Mouse (Mus musculus): ENCODE measurements around the gene Nckap5. TPM values are rescaled to one million over a fixed set of nuclear protein-coding genes. Genes with fewer than 3 reads are reported as not detected.

Gene Nckap5
- total and polyA plus RNA-seq, 2 experiments from 2014 or later, result 6.6 to 10.2 TPM

DNA sequence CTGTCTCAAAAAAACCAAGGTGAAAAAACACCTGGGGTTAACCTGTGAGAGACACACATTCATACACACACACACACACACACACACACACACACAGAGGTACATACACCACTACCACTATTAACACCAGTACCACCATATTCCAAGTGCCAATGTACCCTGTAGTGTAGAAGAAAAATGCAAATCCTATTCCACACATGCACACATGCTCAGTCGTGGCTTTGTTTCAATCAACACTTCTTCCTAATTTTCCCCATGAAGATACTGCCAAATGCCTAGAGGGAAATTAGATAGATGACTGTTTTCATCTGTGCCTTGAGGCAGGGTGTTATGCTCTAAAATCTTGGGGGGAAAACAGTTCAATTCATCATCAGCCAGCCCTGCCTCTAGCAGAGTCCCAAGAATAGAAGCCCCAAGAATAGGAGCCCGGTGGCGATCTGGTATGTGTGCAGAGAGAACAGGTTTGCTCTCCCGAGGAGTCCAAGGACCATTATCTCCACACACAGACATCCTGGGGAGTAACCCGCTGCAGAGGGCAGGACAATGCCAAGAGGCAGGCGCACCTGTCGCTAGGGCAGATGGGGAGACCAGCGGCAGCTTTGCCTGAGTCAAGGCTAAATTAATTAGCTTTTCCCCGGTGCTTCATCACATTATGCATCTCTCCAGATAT, 376.0 kb downstream of the Nckap5 start:
- WGBS, result 25% methylated on average over 9 of the region's 9 CpGs
- Histone ChIP-seq H3K9ac (replicated peaks; ENCODE audit: low read length) (no peak overlapping the region), H3K9me3 (ENCODE audit: low read length) (no peaks in the 10 kb centered on the region), H3K27me3 (ENCODE audit: insufficient read depth, low read length) (no peaks in the 10 kb centered on the region), H3K4me1 (ENCODE audit: insufficient read depth, low read length) (no peaks in the 10 kb centered on the region), H3K4me3 (ENCODE audit: low read length) (no peak overlapping the region), H3K27ac (no peak overlapping the region), H3K4me2 (ENCODE audit: low read depth, low read length) (no peak overlapping the region), H3K36me3 (ENCODE audit: insufficient read depth, low read length) (no peaks in the 10 kb centered on the region)
- no peak for TF ChIP-seq CTCF (IDR thresholded peaks at IDR 0.05; ENCODE audit: low read depth)
- peak; percentile 70 for ATAC-seq
- DNase-seq (ENCODE audit: low spot score), result peak; percentile 70

DNA sequence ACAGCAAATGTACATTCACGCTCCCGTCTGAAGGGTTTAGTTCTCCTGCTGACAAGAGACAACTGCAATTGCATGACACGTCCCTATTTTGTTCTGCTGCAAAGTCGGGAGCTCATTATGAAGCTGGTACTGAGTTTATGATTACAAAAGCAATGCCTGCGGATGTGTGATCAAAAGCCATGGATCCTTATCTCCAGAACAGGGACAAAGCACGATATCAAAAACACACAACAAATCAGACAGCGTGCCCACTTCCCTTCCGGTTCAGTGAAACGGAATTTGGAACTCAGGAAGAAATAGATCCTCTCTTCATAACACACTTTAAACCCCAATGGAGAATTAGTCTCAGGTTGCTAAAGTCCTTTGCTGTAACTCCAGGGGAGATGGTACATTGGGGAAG, 379.1 kb downstream of the Nckap5 start:
- Histone ChIP-seq H3K9me3 (ENCODE audit: low read length) (no peaks in the 10 kb centered on the region), H3K27ac (no peak overlapping the region), H3K36me3 (ENCODE audit: insufficient read depth, low read length) (no peaks in the 10 kb centered on the region), H3K4me3 (ENCODE audit: low read length) (no peak overlapping the region), H3K9ac (replicated peaks; ENCODE audit: low read length) (no peak overlapping the region), H3K27me3 (ENCODE audit: insufficient read depth, low read length) (no peaks in the 10 kb centered on the region), H3K4me2 (ENCODE audit: low read depth, low read length) (no peak overlapping the region), H3K4me1 (ENCODE audit: insufficient read depth, low read length) (no peaks in the 10 kb centered on the region)
- WGBS, result 54% methylated on average over 9 of the region's 9 CpGs
- ATAC-seq (no peak), DNase-seq (ENCODE audit: low spot score) (no peak)
- TF ChIP-seq CTCF (IDR thresholded peaks at IDR 0.05; ENCODE audit: low read depth), result no peak

DNA sequence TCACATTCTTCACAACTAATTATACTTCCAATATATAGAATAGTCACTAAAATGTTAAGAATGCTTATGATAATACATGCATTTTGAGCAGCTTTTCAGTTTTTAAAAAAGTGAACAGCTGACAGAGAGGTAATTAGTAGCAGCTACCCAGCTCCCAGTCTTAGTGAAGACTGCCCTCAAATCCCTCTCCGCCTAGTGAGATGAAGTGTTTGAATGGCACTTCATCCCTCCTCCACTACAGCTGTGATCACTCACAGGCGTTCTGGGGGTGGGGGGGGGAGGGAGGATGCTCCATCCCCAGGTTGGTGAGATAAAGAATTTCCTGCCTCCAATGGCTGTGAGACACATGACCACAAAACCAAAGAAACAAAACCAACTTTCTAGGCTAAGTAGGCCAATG, 381.2 kb downstream of the Nckap5 start:
- no peaks in the 10 kb centered on the region for H3K9me3 ChIP-seq (ENCODE audit: low read length)
- WGBS, result 56% methylated on average over 2 of the region's 2 CpGs
- no peak for DNase-seq (ENCODE audit: low spot score)
- no peak overlapping the region for H3K4me2 ChIP-seq (ENCODE audit: low read depth, low read length)
- TF ChIP-seq CTCF (IDR thresholded peaks at IDR 0.05; ENCODE audit: low read depth), result no peak
- H3K36me3 ChIP-seq (ENCODE audit: insufficient read depth, low read length), result no peaks in the 10 kb centered on the region
- no peak for ATAC-seq
- no peaks in the 10 kb centered on the region for H3K4me1 ChIP-seq (ENCODE audit: insufficient read depth, low read length)
- no peak overlapping the region for H3K4me3 ChIP-seq (ENCODE audit: low read length)
- H3K27ac ChIP-seq, result no peak overlapping the region
- H3K9ac ChIP-seq (replicated peaks; ENCODE audit: low read length), result no peak overlapping the region
- H3K27me3 ChIP-seq (ENCODE audit: insufficient read depth, low read length), result no peaks in the 10 kb centered on the region

DNA sequence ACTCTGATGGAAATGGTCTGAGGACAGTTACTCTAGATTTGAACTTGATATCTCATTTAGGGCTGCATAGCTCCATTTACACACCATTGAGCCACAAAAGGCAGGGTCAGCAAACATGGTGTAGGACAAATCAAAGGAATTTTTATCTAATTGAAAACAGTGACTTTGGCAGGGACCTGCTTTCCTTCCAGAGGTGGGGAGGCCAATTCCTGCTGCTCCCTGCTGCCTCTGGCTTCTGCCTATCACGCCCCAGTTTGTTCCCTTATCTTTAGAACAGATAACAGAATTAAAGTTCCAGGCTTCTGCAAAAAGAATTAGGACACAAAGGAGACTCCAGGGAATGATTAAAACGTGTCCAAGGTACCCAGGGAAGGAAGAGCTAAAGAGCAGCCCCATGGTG, 386.7 kb downstream of the Nckap5 start:
- Histone ChIP-seq H3K9me3 (ENCODE audit: low read length) (no peaks in the 10 kb centered on the region), H3K4me2 (ENCODE audit: low read depth, low read length) (no peak overlapping the region), H3K4me1 (ENCODE audit: insufficient read depth, low read length) (no peaks in the 10 kb centered on the region), H3K27ac (no peak overlapping the region), H3K9ac (replicated peaks; ENCODE audit: low read length) (no peak overlapping the region), H3K4me3 (ENCODE audit: low read length) (no peak overlapping the region), H3K36me3 (ENCODE audit: insufficient read depth, low read length) (no peaks in the 10 kb centered on the region), H3K27me3 (ENCODE audit: insufficient read depth, low read length) (no peaks in the 10 kb centered on the region)
- WGBS, result 46% methylated on average over 2 of the region's 2 CpGs
- TF ChIP-seq CTCF (IDR thresholded peaks at IDR 0.05; ENCODE audit: low read depth), result no peak
- no peak for ATAC-seq
- DNase-seq (ENCODE audit: low spot score), result no peak

DNA sequence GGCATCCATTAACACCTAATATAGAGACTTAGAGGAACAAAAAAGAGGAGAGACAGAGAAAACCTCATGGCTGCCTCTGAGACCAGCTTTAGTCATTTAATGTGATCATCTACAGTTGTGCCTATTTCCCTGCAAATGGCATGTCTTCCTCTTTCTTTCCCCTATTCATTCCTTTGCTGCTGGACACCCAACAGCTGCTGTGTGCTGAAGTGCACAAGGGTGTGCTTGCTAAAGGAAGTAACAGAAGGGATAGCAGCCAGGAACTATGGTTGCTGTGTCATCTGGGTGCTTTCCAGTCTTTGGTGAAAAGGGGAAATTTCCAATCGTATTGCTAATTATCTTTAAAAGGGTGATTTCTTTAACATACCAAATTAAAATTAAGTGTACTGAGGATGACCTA, 387.9 kb downstream of the Nckap5 start:
- DNase-seq (ENCODE audit: low spot score) (no peak), ATAC-seq (no peak)
- no peaks in the 10 kb centered on the region for H3K9me3 ChIP-seq (ENCODE audit: low read length)
- no peaks in the 10 kb centered on the region for H3K27me3 ChIP-seq (ENCODE audit: insufficient read depth, low read length)
- H3K9ac ChIP-seq (replicated peaks; ENCODE audit: low read length), result no peak overlapping the region
- no peaks in the 10 kb centered on the region for H3K4me1 ChIP-seq (ENCODE audit: insufficient read depth, low read length)
- TF ChIP-seq CTCF (IDR thresholded peaks at IDR 0.05; ENCODE audit: low read depth), result no peak
- no peak overlapping the region for H3K27ac ChIP-seq
- H3K36me3 ChIP-seq (ENCODE audit: insufficient read depth, low read length), result no peaks in the 10 kb centered on the region
- 62% methylated on average over 1 of the region's 1 CpGs for WGBS
- no peak overlapping the region for H3K4me3 ChIP-seq (ENCODE audit: low read length)
- H3K4me2 ChIP-seq (ENCODE audit: low read depth, low read length), result no peak overlapping the region

DNA sequence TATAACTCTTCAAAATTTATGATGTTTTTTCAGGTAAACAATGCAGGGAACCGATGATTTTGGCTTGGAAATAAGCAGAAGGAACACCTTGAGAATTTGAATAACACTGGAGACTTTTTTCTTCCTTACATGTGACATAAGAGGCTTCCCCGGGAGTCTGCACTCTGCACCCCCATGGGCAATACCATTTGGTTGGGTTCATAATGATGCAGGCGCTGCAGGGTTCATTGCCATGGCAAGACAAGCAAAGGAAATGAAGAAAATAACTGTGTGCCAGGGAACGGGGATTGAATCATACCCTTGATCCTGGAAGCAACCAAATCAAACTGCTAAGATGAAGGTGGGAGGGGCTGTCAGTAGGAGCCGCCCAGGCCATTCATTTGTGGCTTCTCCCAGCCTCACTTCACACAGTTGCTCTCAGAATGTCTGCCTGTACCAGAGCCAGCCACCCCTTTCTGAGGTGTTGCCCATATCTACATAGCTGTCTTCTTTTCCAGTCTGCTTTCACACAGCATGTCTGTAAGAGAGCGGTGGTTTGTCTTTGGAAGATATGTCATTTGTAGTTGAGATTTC, 392.5 kb downstream of the Nckap5 start:
- no peak overlapping the region for H3K4me3 ChIP-seq (ENCODE audit: low read length)
- DNase-seq (ENCODE audit: low spot score), result no peak
- no peak overlapping the region for H3K9ac ChIP-seq (replicated peaks; ENCODE audit: low read length)
- H3K4me2 ChIP-seq (ENCODE audit: low read depth, low read length), result no peak overlapping the region
- H3K27ac ChIP-seq, result no peak overlapping the region
- WGBS, result 67% methylated on average over 6 of the region's 6 CpGs
- no peak for TF ChIP-seq CTCF (IDR thresholded peaks at IDR 0.05; ENCODE audit: low read depth)
- no peak for ATAC-seq
- no peaks in the 10 kb centered on the region for H3K36me3 ChIP-seq (ENCODE audit: insufficient read depth, low read length)
- no peaks in the 10 kb centered on the region for H3K9me3 ChIP-seq (ENCODE audit: low read length)
- H3K4me1 ChIP-seq (ENCODE audit: insufficient read depth, low read length), result no peaks in the 10 kb centered on the region
- no peaks in the 10 kb centered on the region for H3K27me3 ChIP-seq (ENCODE audit: insufficient read depth, low read length)

DNA sequence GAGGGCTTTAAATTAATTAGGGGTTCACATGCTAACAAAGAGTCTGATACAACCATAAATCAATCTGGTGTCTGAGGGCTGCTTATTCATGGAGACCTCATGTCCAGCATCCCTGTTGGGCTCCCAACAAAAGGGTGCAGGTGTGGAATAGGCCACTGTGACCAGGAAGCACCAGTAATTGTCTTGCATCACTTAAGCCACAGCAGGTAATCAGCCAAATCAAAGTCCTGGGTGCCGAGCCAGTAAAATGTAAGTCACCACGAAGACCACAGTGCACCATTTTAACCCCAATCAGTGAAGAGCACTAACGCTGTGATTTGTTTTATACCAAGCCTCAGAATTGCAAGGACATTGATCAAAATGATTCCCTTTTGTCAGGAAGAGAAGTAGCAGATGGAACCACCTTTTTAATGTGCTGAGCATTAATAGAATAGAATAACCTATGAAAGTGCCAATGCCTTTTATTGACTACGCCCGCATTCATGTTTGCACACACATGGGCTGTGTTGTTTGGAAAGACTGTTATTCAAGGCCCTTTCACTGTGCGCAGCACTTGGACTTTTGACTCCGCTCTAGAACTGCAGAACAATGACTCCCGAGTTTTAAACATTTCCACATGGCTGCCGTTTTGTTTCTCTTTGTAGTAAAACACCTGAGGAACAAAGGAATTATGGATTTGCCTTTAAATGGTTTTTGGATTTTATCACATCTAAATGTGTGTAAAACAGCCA, 393.5 kb downstream of the Nckap5 start:
- Histone ChIP-seq H3K4me3 (ENCODE audit: low read length) (no peak overlapping the region), H3K36me3 (ENCODE audit: insufficient read depth, low read length) (no peaks in the 10 kb centered on the region), H3K4me2 (ENCODE audit: low read depth, low read length) (no peak overlapping the region), H3K9ac (replicated peaks; ENCODE audit: low read length) (no peak overlapping the region), H3K27me3 (ENCODE audit: insufficient read depth, low read length) (no peaks in the 10 kb centered on the region), H3K9me3 (ENCODE audit: low read length) (no peaks in the 10 kb centered on the region), H3K4me1 (ENCODE audit: insufficient read depth, low read length) (no peaks in the 10 kb centered on the region), H3K27ac (no peak overlapping the region)
- 60% methylated on average over 9 of the region's 9 CpGs for WGBS
- no peak for DNase-seq (ENCODE audit: low spot score)
- no peak for TF ChIP-seq CTCF (IDR thresholded peaks at IDR 0.05; ENCODE audit: low read depth)
- ATAC-seq, result no peak

Data from hindbrain, postnatal 0 days (tissue).